Mouse (Mus musculus): Measurements from ENCODE around the gene Mpzl3.
A peak's percentile ranks its signal among the peaks of the same experiment; 100 is the strongest.
"Not testable (repeated sequence)": the region's sequence is repeated elsewhere in the genome, so short reads cannot be mapped to it uniquely, and the experiment has no call there.

Gene Mpzl3

GRCm38 (mm10) chr9:45055082-45055713 lies at the start of gene Mpzl3:
Mpzl3 (plus strand) TSS chr9:45055186.
- DNase-seq (ENCODE audit: low spot score): peak; percentile 70

GRCm38 (mm10) chr9:45007404-45007803 lies 47.6 kb upstream of the Mpzl3 start:
- no peak for DNase-seq (ENCODE audit: low spot score)

- DNase-seq (ENCODE audit: low spot score): no peak
Measured at GRCm38 (mm10) chr9:45008342-45008741, 46.6 kb upstream of the Mpzl3 start.

- no peak for DNase-seq (ENCODE audit: low spot score)
Measured at GRCm38 (mm10) chr9:45009180-45010078, 45.6 kb upstream of the Mpzl3 start, which contains the start of gene Cd3e. Cd3e (minus strand) TSS chr9:45009627.

GRCm38 (mm10) chr9:45010461-45010860 lies 44.5 kb upstream of the Mpzl3 start:
- DNase-seq (ENCODE audit: low spot score): no peak

GRCm38 (mm10) chr9:45011291-45011690 lies 43.7 kb upstream of the Mpzl3 start:
- DNase-seq (ENCODE audit: low spot score): no peak

GRCm38 (mm10) chr9:45014879-45015278 lies 40.1 kb upstream of the Mpzl3 start:
- DNase-seq (ENCODE audit: low spot score): no peak

GRCm38 (mm10) chr9:45015841-45016240 lies 39.1 kb upstream of the Mpzl3 start:
- DNase-seq (ENCODE audit: low spot score): no peak

- no peak for DNase-seq (ENCODE audit: low spot score)
Measured at GRCm38 (mm10) chr9:45018031-45018430, 37.0 kb upstream of the Mpzl3 start.

GRCm38 (mm10) chr9:45022800-45023199 lies 32.2 kb upstream of the Mpzl3 start:
- no peak for DNase-seq (ENCODE audit: low spot score)

GRCm38 (mm10) chr9:45023638-45024037 lies 31.3 kb upstream of the Mpzl3 start:
- DNase-seq (ENCODE audit: low spot score): no peak

- DNase-seq (ENCODE audit: low spot score): no peak
Measured at GRCm38 (mm10) chr9:45024187-45024586, 30.8 kb upstream of the Mpzl3 start.

GRCm38 (mm10) chr9:45027376-45027775 lies 27.6 kb upstream of the Mpzl3 start:
- DNase-seq (ENCODE audit: low spot score): no peak

- DNase-seq (ENCODE audit: low spot score): no peak
Measured at GRCm38 (mm10) chr9:45030341-45030740, 24.6 kb upstream of the Mpzl3 start.

- DNase-seq (ENCODE audit: low spot score): no peak
Measured at GRCm38 (mm10) chr9:45032261-45032660, 22.7 kb upstream of the Mpzl3 start.

GRCm38 (mm10) chr9:45034526-45034925 lies 20.5 kb upstream of the Mpzl3 start:
- DNase-seq (ENCODE audit: low spot score): no peak

GRCm38 (mm10) chr9:45037803-45038202 lies 17.2 kb upstream of the Mpzl3 start:
- DNase-seq (ENCODE audit: low spot score): not testable (repeated sequence)

- DNase-seq (ENCODE audit: low spot score): no peak
Measured at GRCm38 (mm10) chr9:45039499-45039898, 15.5 kb upstream of the Mpzl3 start, which contains the start of gene Mpzl2. Mpzl2 (plus strand) TSS chr9:45039799.

- DNase-seq (ENCODE audit: low spot score): no peak
Measured at GRCm38 (mm10) chr9:45040066-45040845, 14.7 kb upstream of the Mpzl3 start.

GRCm38 (mm10) chr9:45041131-45041838 lies 13.7 kb upstream of the Mpzl3 start:
- no peak for DNase-seq (ENCODE audit: low spot score)

- peak; percentile 15 for DNase-seq (ENCODE audit: low spot score)
Measured at GRCm38 (mm10) chr9:45042056-45042720, 12.8 kb upstream of the Mpzl3 start.
